Mouse (Mus musculus) adrenal gland, adult 8-10 months (tissue): ENCODE measurements around the gene Cyp2t4. TPM values are rescaled to one million over a fixed set of nuclear protein-coding genes. Genes with fewer than 3 reads are reported as not detected.

ENCODE experiments used
- DNase-seq: peaks from one replicate; pipeline ENCODE4 v3.0.0; 2022
- microRNA-seq, 2 experiments: library from miRNA; unstranded; fragments of <30 nt; microRNA quantifications; one replicate each; pipeline ENCODE4 v1.2.0; 2022
- total RNA-seq, 4 experiments: library from RNA; stranded (reverse); gene quantifications; 2 replicates each; pipeline ENCODE4 v1.2.4; 2022

Cyp2t4 gene
- total RNA-seq, 4 experiments from 2014 or later: not detected

DNA sequence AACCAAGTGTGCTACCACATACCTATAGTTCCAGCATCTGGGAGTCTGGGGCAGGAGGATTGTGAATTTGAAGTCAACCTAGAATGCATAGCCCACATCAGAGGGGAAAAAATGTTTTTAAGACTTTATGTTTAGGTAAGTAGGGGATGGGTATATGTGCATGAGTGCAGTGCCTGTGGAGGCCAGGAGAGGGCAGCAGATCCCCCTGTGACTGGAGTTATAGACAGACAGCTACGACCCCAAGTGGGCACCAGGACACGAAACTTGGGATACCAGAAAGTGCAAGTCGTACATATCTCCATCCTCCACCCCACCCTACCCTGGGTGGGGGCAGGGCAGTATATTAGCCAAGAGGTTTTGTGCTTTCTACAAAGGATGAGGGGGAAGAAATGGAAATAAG lies 31.4 kb downstream of the Cyp2t4 start:
- DNase-seq: no peak

GRCm38 (mm10) chr7:27185986-27186385 lies 32.5 kb downstream of the Cyp2t4 start:
- no peak for DNase-seq

DNA sequence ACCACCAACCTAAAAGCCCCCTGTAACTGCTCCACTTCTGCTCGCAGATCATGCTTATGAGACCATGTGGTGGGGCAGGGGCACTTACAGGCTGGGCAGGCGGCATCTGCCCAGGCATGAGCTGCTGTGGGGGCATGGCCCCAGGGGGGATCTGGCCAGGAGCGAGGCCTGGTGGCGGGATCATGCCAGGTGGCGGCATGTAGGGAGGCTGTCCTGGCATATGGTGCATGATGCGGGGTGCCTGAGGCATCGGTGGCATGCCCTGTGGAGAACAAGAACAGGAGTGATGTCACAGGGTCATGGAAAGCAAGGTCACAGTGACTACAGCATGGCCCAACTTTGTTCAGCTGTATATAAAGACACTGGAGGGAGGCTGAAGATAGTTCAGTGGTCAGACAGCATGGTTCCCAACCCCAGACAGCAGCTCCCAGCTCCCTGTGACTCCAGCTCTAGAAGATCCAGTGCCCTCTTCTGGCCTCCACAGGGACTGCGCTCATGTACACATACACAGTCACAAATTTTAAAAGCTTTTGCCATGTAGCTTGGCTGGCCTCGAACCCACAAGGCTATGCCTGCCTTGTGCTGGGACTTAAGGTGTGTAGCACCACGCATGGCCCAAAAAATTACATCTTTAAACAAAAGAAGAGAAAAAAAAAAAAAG lies 35.9 kb downstream of the Cyp2t4 start:
- no peak for DNase-seq

- DNase-seq: no peak
Measured at GRCm38 (mm10) chr7:27192434-27192833, 38.9 kb downstream of the Cyp2t4 start.

DNA sequence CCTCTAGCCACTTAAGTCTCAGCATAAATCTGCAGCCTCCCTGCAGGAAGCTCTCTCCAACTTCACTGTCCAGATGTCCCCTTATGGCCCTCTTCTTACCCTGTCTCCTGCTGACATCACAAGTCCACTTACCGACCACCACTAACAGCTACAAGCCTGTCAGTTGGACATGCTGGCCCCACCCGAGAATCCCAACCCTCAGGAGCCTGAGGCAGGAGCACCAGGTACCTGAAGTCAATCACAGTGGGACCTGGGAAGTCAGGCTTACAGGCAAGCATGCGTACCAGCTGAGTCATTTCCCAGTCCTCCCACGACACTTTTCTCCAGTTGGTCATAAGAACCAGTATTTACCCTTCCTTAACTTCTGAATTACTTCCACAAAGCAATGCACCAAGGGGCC lies 40.2 kb downstream of the Cyp2t4 start:
- no peak for DNase-seq

DNA sequence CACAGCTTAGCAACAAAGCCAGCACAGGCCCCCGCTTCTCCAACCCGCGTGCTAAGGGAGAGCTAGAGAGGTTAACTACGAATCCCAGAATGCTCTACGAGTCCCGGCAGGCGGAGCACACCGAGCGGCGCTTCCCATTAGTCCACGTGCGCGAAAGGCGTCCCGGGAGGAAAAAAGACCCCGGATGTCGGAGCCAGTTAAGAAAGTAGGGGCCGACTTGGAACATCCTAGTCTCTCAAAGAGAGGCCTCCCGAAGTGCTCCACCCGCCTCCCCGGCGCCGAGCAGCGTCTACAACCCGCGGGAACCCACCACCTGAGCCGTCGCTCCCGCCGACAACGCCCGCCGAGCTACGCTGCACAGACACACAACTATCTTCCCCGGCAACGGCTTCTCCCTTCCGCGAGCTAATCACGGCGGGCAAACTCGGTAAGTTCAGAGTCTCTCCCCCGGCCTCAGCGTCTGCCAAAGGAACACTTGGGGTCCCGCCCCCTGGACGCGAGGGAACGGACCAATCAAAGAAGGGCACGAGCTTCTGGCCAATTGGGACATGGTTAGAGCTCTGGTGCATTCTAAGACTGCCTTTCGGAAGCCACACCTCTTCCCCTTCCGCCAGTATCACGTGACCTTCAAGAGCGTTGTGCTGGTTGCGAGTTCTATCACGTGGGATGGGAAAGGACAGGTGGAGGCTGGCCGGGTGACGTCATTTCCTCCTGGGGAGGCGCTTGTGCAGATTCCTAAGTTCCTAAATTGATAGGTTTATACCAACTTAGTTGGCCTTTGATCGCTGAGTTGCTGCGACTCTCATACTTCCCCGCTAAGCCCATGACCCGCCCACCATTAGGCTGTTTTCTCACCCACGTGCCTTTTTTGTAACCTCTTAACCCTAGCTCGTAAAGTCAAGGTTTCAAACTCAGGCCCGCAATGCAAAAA lies 42.4 kb downstream of the Cyp2t4 start, which contains the start of the genes BC024978 and Snrpa:
Gene BC024978 (plus strand): TSS at position 101 of the 931 bp plus-strand sequence.
Gene Snrpa (minus strand): TSS at position 591 of the 931 bp plus-strand sequence.
- DNase-seq: peak; percentile 99

DNA sequence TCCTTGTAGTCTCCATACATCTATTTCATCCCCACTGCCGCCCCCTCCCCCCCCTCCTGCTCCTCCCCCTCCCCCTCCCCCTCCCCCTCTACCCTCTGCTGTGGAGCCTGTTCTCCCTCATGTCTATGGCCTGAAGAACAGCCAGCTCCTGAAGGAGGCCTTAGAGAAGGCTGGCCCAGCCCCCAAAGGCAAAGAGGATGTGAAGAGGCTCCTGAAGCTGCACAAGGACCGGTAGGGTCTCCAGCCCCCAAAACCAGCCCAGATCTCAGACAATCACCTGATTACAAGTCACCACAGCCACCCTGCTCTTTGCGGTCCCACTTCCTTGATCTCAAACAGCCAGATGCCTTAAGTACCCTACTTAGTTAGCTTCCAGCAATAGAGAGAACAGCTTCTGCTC lies 43.6 kb downstream of the Cyp2t4 start:
- no peak for DNase-seq

DNA sequence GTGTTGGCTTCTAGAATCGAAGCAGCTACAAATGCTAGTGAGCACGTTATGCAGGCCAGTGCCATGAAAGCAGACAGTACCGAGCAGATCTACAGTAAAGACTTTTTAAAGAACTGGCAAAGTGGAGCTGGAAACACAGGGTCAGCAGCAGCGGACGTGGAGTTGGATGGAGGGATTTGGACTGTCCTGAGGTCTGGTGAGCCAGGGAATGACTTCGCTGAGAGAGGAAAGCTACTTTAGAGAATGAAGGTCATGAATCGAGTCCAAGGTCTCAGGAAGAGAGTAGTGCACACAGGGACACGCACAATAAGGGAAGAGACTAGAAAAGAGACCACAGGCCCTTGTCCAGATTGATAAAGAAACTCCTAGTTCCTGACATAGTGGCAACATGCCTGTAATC lies 44.1 kb downstream of the Cyp2t4 start:
- DNase-seq: peak; percentile 45

GRCm38 (mm10) chr7:27198355-27198754 lies 44.8 kb downstream of the Cyp2t4 start:
- DNase-seq: no peak

DNA sequence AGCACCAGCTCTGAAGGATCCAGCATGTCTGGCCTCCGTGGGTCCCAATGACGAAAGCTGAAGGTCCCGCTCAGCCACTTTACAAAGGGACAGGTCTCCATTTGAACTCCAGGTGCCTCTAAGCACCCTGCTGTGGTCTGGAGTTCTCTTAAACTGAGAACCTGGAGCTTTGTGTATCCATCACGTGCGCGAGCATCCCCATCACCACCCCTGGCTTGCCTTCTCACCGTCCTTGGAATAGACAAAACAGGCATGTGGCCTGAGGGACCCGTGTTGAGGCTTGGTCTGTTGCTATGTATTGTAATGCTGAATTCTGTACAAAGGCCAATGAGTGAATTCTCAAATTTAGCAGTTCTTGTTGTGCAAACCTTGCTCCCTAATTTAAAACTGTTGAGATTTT lies 45.3 kb downstream of the Cyp2t4 start:
- no peak for DNase-seq

DNA sequence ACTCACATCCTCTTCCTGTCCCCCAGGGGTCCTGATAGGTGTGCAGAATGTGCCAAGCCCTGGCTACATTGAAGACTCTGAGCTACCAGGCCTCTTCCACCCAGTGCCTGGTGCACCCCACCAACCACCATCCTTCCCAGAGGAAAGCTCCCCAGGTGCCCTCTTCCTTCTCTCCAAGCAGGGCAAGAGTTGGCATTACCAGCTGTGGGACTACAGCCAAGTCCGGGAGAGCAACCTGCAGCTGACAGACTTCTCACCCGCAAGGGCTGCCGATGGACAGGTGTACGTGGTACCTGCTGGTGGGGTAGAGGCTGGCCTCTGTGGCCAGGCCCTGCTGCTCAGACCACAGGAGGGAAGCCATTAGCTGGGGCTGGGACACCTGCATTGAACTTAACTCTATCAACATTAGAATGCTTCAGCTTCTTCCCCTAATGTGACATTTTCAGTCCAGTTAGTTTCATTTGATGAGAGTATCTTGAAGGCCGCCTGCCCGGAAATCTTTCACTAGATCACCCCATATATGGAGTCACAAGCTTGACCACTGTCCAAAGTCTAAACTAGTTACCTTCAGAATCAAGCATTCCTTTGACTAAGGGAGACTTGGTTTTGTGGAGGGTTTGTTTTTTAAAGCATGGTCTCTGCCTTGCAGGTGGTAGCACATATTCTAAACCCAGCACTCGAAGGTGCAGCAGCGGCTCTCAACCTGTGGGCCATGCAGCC lies 50.4 kb downstream of the Cyp2t4 start:
- no peak for DNase-seq

Small RNA genes lying within 50 kb of the gene (microRNA-seq; reads per million reads assigned to microRNA genes)
- 0 to 0.53 reads per million in 2 experiments for gene Mir1191
- gene Mir3101: 0 to 0.50 reads per million in 2 experiments

Other genes with a start within 250 kb of the Cyp2t4 start
- not detected for gene Cyp2a22, start 214.3 kb upstream of the Cyp2t4 start, total RNA-seq
- gene Cyp2a12, start 124.6 kb upstream of the Cyp2t4 start, total RNA-seq: 1 to 10 TPM in 2 of 4 experiments, under 1 TPM in 2; 0.12 to 2.1 (median 1.1) TPM
- 100 to 1,000 TPM in 2 of 4 experiments, 1 to 10 TPM in 2; 4.1 to 631 (median 184) TPM for gene Cyp2f2, start 33.8 kb upstream of the Cyp2t4 start, total RNA-seq
- gene Egln2, start 13.1 kb downstream of the Cyp2t4 start, total RNA-seq: 100 to 1,000 TPM in 3 of 4 experiments, 10 to 100 TPM in 1; 98.6 to 118 (median 107) TPM
- gene Rab4b, start 25.2 kb downstream of the Cyp2t4 start, total RNA-seq: 10 to 100 TPM; 60.6 to 88.0 (median 81.4) TPM
- gene Gm21983, start 27.4 kb downstream of the Cyp2t4 start, total RNA-seq: not detected
- under 1 TPM in 2 of 4 experiments, not detected in 2; 0.32 to 0.64 TPM for gene Mia, start 27.4 kb downstream of the Cyp2t4 start, total RNA-seq
- gene BC024978, start 42.1 kb downstream of the Cyp2t4 start, total RNA-seq: 10 to 100 TPM; 24.7 to 29.3 (median 27.4) TPM
- 10 to 100 TPM; 77.5 to 97.0 (median 85.2) TPM for gene Snrpa, start 42.6 kb downstream of the Cyp2t4 start, total RNA-seq
- 10 to 100 TPM; 15.5 to 17.2 (median 16.2) TPM for gene Itpkc, start 74.9 kb downstream of the Cyp2t4 start, total RNA-seq
- gene Coq8b, start 79.3 kb downstream of the Cyp2t4 start, total RNA-seq: 10 to 100 TPM; 42.5 to 85.7 (median 61.0) TPM
- gene Numbl, start 104.7 kb downstream of the Cyp2t4 start, total RNA-seq: 10 to 100 TPM in 3 of 4 experiments, 1 to 10 TPM in 1; 8.9 to 16.2 (median 14.1) TPM
- 100 to 1,000 TPM in 3 of 4 experiments, 10 to 100 TPM in 1; 90.9 to 117 (median 108) TPM for gene Ltbp4, start 184.0 kb downstream of the Cyp2t4 start, total RNA-seq
- 10 to 100 TPM; 19.4 to 41.1 (median 29.7) TPM for gene Shkbp1, start 202.3 kb downstream of the Cyp2t4 start, total RNA-seq
- 1 to 10 TPM in 1 of 4 experiments, not detected in 3; 4.0 TPM for gene Gm20479, start 203.7 kb downstream of the Cyp2t4 start, total RNA-seq